Mouse (Mus musculus) heart, embryonic 15.5 days (tissue): Measurements from ENCODE around the gene Mansc1. TPM values are rescaled to one million over a fixed set of nuclear protein-coding genes. Genes with fewer than 3 reads are reported as not detected.
"Not testable (repeated sequence)": the region's sequence is repeated elsewhere in the genome, so short reads cannot be mapped to it uniquely, and the experiment has no call there.

ENCODE experiments used
- ATAC-seq: fragments of 200-750 bp; cut with Nextera tagmentation; replicated peaks from 2 replicates; pipeline ENCODE4 v1.8.0; 2017; ENCODE audit warnings: low read depth, moderate TSS enrichment; ENCODE audit not compliant: insufficient number of reproducible peaks, insufficient read depth, low FRiP score
- H3K27ac ChIP-seq: fragments of 300-500 bp; sonication (generic); 2 replicates; pipeline ENCODE4 v1.5.1; 2015; ENCODE audit warnings: mild to moderate bottlenecking, inconsistent platforms
- H3K27me3 ChIP-seq: fragments of 300-500 bp; sonication (generic); 2 replicates; pipeline ENCODE4 v1.6.1; 2015; ENCODE audit warnings: inconsistent platforms
- H3K36me3 ChIP-seq: fragments of 300-500 bp; sonication (generic); 2 replicates; pipeline ENCODE4 v1.6.1; 2015; ENCODE audit warnings: mild to moderate bottlenecking, inconsistent platforms
- H3K4me1 ChIP-seq: fragments of 300-500 bp; sonication (generic); replicated peaks from 2 replicates; pipeline ENCODE4 v1.6.1; 2015; ENCODE audit warnings: inconsistent platforms
- H3K4me2 ChIP-seq: fragments of 300-500 bp; sonication (generic); 2 replicates; pipeline ENCODE4 v1.6.1; 2015; ENCODE audit warnings: inconsistent platforms, mild to moderate bottlenecking, moderate library complexity
- H3K4me3 ChIP-seq: fragments of 300-500 bp; sonication (generic); 2 replicates; pipeline ENCODE4 v1.5.1; 2015; ENCODE audit warnings: mild to moderate bottlenecking, inconsistent platforms
- H3K9ac ChIP-seq: fragments of 300-500 bp; sonication (generic); 2 replicates; pipeline ENCODE4 v1.6.1; 2015; ENCODE audit warnings: mild to moderate bottlenecking, inconsistent platforms
- H3K9me3 ChIP-seq: fragments of 300-500 bp; sonication (generic); replicated peaks from 2 replicates; pipeline ENCODE4 v1.6.1; 2016; ENCODE audit warnings: inconsistent platforms
- whole genome bisulfite sequencing: fragments of 180-500 bp; shearing (Covaris S2); methylation state at CpG from one replicate; pipeline ENCODE4 v1.1.7; 2015; ENCODE audit warnings: mixed read lengths; 5-methylcytosine and 5-hydroxymethylcytosine counted together
- polyA plus RNA-seq: library from polyadenylated mRNA; unstranded; fragments of >200 nt; fragmentation: Nextera tagmentation; extraction: Ambion mirVana; gene quantifications from 2 replicates; pipeline ENCODE4 v1.2.1, GENCODE M21; 2015

Gene Mansc1
- polyA plus RNA-seq, result 5.8 and 7.1 TPM in 2 replicates

- peak; percentile 59 for ATAC-seq
- Histone ChIP-seq H3K4me2 (peak within 1 kb of the TSS; percentile 96), H3K36me3 (no peaks in the 10 kb centered on the region), H3K9me3 (no peaks in the 10 kb centered on the region), H3K27ac (peak within 1 kb of the TSS; percentile 76), H3K4me3 (peak within 1 kb of the TSS; percentile 82), H3K27me3 (no peaks in the 10 kb centered on the region), H3K4me1 (peaks cover 13% of the 10 kb centered on the region), H3K9ac (peak within 1 kb of the TSS; percentile 78)
- 1% methylated on average over 46 of the region's 46 CpGs for WGBS
Measured at GRCm38 (mm10) chr6:134631947-134632687, at the start of gene Mansc1. TSS of gene Mansc1 (minus strand) at chr6:134632488.

- not testable (repeated sequence) for H3K27ac ChIP-seq, H3K4me1 ChIP-seq, ATAC-seq, H3K27me3 ChIP-seq, H3K4me3 ChIP-seq, H3K4me2 ChIP-seq, H3K36me3 ChIP-seq, H3K9me3 ChIP-seq, H3K9ac ChIP-seq
- 83% methylated on average over 4 of the region's 4 CpGs for WGBS
Measured at GRCm38 (mm10) chr6:134679330-134679729, 47.0 kb upstream of the Mansc1 start.

- no peak for ATAC-seq
- no peak overlapping the region for H3K27ac ChIP-seq
- WGBS, result 71% methylated on average over 3 of the region's 3 CpGs
- H3K27me3 ChIP-seq, result no peaks in the 10 kb centered on the region
- H3K9ac ChIP-seq, result no peak overlapping the region
- H3K4me2 ChIP-seq, result no peak overlapping the region
- no peaks in the 10 kb centered on the region for H3K4me1 ChIP-seq
- no peaks in the 10 kb centered on the region for H3K36me3 ChIP-seq
- no peaks in the 10 kb centered on the region for H3K9me3 ChIP-seq
- no peak overlapping the region for H3K4me3 ChIP-seq
Measured at GRCm38 (mm10) chr6:134678037-134678436, 45.7 kb upstream of the Mansc1 start.

GRCm38 (mm10) chr6:134677504-134677903 is 45.2 kb upstream of the Mansc1 start:
- H3K27me3 ChIP-seq, result no peaks in the 10 kb centered on the region
- H3K4me2 ChIP-seq, result no peak overlapping the region
- 75% methylated on average over 4 of the region's 4 CpGs for WGBS
- H3K9me3 ChIP-seq, result no peaks in the 10 kb centered on the region
- ATAC-seq, result no peak
- H3K9ac ChIP-seq, result no peak overlapping the region
- no peak overlapping the region for H3K27ac ChIP-seq
- H3K4me1 ChIP-seq, result peaks cover 3% of the 10 kb centered on the region
- H3K4me3 ChIP-seq, result no peak overlapping the region
- no peaks in the 10 kb centered on the region for H3K36me3 ChIP-seq

GRCm38 (mm10) chr6:134673712-134674111 is 41.4 kb upstream of the Mansc1 start:
- not testable (repeated sequence) for ATAC-seq, H3K4me2 ChIP-seq, H3K36me3 ChIP-seq, H3K4me3 ChIP-seq, H3K27me3 ChIP-seq, H3K27ac ChIP-seq, H3K9ac ChIP-seq, H3K9me3 ChIP-seq
- H3K4me1 ChIP-seq, result peaks cover 27% of the 10 kb centered on the region
- WGBS, result 78% methylated on average over 8 of the region's 8 CpGs

- H3K27me3 ChIP-seq, result no peaks in the 10 kb centered on the region
- 20% methylated on average over 4 of the region's 4 CpGs for WGBS
Measured at GRCm38 (mm10) chr6:134670881-134671411, 38.7 kb upstream of the Mansc1 start.

GRCm38 (mm10) chr6:134669179-134669865 is 37.0 kb upstream of the Mansc1 start:
- Histone ChIP-seq H3K27ac (no peak overlapping the region), H3K9me3 (no peaks in the 10 kb centered on the region), H3K4me2 (no peak overlapping the region), H3K27me3 (no peaks in the 10 kb centered on the region), H3K4me1 (peaks cover 29% of the 10 kb centered on the region), H3K36me3 (no peaks in the 10 kb centered on the region), H3K9ac (no peak overlapping the region), H3K4me3 (no peak overlapping the region)
- ATAC-seq, result no peak
- WGBS, result 68% methylated on average over 6 of the region's 6 CpGs

More at GRCm38 (mm10) chr6:134670881-134671411, 38.7 kb upstream of the Mansc1 start:
- H3K4me3 ChIP-seq, result no peak overlapping the region
- peak overlapping the region; percentile 29 for H3K4me2 ChIP-seq
- no peaks in the 10 kb centered on the region for H3K9me3 ChIP-seq
- peak overlapping the region; percentile 86 for H3K27ac ChIP-seq
- H3K4me1 ChIP-seq, result peaks cover 29% of the 10 kb centered on the region
- peak; percentile 83 for ATAC-seq
- H3K9ac ChIP-seq, result no peak overlapping the region
- H3K36me3 ChIP-seq, result no peaks in the 10 kb centered on the region

- Histone ChIP-seq H3K36me3 (no peaks in the 10 kb centered on the region), H3K4me1 (peaks cover 29% of the 10 kb centered on the region), H3K4me2 (no peak overlapping the region), H3K27me3 (no peaks in the 10 kb centered on the region), H3K27ac (no peak overlapping the region), H3K9me3 (no peaks in the 10 kb centered on the region), H3K4me3 (no peak overlapping the region), H3K9ac (no peak overlapping the region)
- 72% methylated on average over 2 of the region's 2 CpGs for whole genome bisulfite sequencing
- no peak for ATAC-seq
Measured at GRCm38 (mm10) chr6:134668519-134668918, 36.2 kb upstream of the Mansc1 start.

- no peaks in the 10 kb centered on the region for H3K9me3 ChIP-seq
- H3K9ac ChIP-seq, result no peak overlapping the region
- H3K4me3 ChIP-seq, result no peak overlapping the region
- H3K27ac ChIP-seq, result no peak overlapping the region
- no peak overlapping the region for H3K4me2 ChIP-seq
- no peak for ATAC-seq
- no peaks in the 10 kb centered on the region for H3K36me3 ChIP-seq
- no peaks in the 10 kb centered on the region for H3K27me3 ChIP-seq
- WGBS, result 58% methylated on average over 9 of the region's 9 CpGs
- H3K4me1 ChIP-seq, result peaks cover 15% of the 10 kb centered on the region
Measured at GRCm38 (mm10) chr6:134665817-134666216, 33.5 kb upstream of the Mansc1 start.

GRCm38 (mm10) chr6:134664573-134664972 is 32.3 kb upstream of the Mansc1 start:
- WGBS, result 63% methylated on average over 5 of the region's 5 CpGs
- Histone ChIP-seq H3K27ac (no peak overlapping the region), H3K4me3 (no peak overlapping the region), H3K4me2 (no peak overlapping the region), H3K9ac (no peak overlapping the region), H3K27me3 (no peaks in the 10 kb centered on the region), H3K36me3 (no peaks in the 10 kb centered on the region), H3K4me1 (peaks cover 11% of the 10 kb centered on the region; the same call in 1 of the 2 replicates), H3K9me3 (no peaks in the 10 kb centered on the region)
- ATAC-seq, result no peak

- H3K4me3 ChIP-seq, result no peak overlapping the region
- no peak for ATAC-seq
- no peak overlapping the region for H3K27ac ChIP-seq
- no peaks in the 10 kb centered on the region for H3K27me3 ChIP-seq
- WGBS, result 57% methylated on average over 8 of the region's 8 CpGs
- no peaks in the 10 kb centered on the region for H3K36me3 ChIP-seq
- H3K4me1 ChIP-seq, result peaks cover 12% of the 10 kb centered on the region; the same call in 1 of the 2 replicates
- H3K4me2 ChIP-seq, result no peak overlapping the region
- H3K9ac ChIP-seq, result no peak overlapping the region
- no peaks in the 10 kb centered on the region for H3K9me3 ChIP-seq
Measured at GRCm38 (mm10) chr6:134660714-134661406, 28.6 kb upstream of the Mansc1 start.
